Mouse (Mus musculus) myocyte (in vitro differentiated cells): ENCODE data around the gene Kremen1.

Experiments
- MAX ChIP-seq: IDR thresholded peaks from one replicate; pipeline ENCODE4 v1.6.1; 2011; ENCODE audit warnings: low read depth, mild to moderate bottlenecking, control low read depth
- POLR2A ChIP-seq: IDR thresholded peaks from one replicate; pipeline ENCODE4 v1.6.1; 2011; ENCODE audit warnings: low read depth, mild to moderate bottlenecking, control low read depth, moderate library complexity; ENCODE audit not compliant: insufficient read length
- SRF ChIP-seq: IDR thresholded peaks from one replicate; pipeline ENCODE4 v1.6.1; 2011; ENCODE audit warnings: low read depth; ENCODE audit not compliant: control insufficient read depth, insufficient read length
- TCF3 ChIP-seq: IDR thresholded peaks from one replicate; pipeline ENCODE4 v1.6.1; 2011; ENCODE audit warnings: low read depth, control low read depth; ENCODE audit not compliant: insufficient read length

DNA sequence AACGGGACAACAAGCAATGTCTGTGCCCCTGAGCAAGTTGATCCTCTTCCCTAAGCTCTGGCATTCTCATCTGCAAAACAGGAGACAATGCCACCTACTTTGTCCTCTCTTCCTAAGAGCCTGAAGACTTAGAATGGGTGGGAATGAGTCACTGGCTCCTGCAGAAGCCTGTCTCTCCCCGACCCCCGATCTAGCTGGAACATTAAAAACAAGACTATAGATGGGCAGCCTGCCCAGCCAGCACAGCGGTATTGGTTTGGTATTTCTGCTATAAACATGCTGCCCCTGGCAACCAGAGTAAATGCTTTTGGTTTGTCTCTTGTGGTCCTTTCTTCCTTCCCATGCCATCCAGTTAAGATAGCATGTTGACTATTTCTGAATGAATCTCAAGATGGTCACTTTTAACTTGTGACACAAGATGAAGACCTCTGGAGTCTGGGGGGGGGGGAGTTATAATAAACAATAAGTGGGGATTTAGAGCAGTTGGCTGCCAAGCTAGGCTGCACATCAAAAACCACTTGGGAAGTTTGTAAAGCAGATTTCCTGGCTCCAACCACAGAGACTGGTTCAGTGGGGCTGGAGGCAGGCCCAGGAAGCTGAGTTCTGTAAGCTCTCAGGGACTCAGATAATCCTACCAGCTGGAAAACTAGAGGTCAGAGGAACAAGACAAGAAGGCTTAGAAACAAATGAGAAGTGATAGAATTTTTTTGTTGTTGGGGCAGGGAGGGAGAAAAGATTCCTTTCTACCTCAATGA, 28.6 kb upstream of the Kremen1 start:
- TF ChIP-seq POLR2A = no peak
- no peak for TF ChIP-seq MAX
- no peak for TF ChIP-seq SRF
- no peak for TF ChIP-seq TCF3
